In the genomic region with DNA sequence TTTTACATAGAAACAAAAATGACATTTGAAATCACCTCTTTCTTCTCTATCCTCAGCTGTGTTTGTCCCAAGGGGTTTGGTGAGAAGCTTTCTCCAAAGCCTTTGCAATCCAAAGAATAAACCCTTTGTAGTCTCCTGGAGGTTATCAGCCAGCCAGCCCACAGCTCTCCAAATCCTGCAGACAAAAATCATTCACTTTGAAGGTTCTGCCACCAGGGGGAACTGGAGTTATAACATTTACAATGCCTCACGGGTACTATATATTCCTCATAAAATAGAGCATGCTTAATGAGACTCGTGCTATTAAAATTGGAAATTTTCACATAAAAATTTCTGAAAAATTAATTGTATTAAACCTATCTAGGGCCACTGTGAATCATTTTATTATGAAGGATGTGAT, we compare ENCODE assay signal across 9 mouse cellular contexts.
DNase-seq lines count a peak whose midpoint lies in the region; ATAC-seq and TF ChIP-seq lines count a peak whose summit lies in the region.
"Had no signal": no experiment of that assay in that cellular context is flagged by ENCODE, and none has a peak within 500 bp of the region (broad histone marks: within the 10 kb centered on the region; RNA-seq: fewer than 3 reads in every experiment).

No protein-coding gene starts in this region.

- 19% methylated on average over 2 of the region's 2 CpGs for WGBS in kidney, adult 2 months
- WGBS in hindbrain, embryonic 12.5 days = 41% methylated on average over 2 of the region's 2 CpGs

- no peaks in the 10 kb centered on the region for H3K36me3 ChIP-seq in kidney, adult 2 months (ENCODE audit: control insufficient read depth, insufficient read depth, low read length)
- no peaks in the 10 kb centered on the region for H3K36me3 ChIP-seq in hindbrain, embryonic 12.5 days
- H3K36me3 ChIP-seq: hindbrain, embryonic 15.5 days had no signal

- TF ChIP-seq POLR2A in kidney, adult 2 months (IDR thresholded peaks at IDR 0.05; ENCODE audit: low read depth, low read length) = no peak

- ATAC-seq in hindbrain, embryonic 12.5 days (ENCODE audit: low FRiP score) = 0 out of 2 replicates have a peak, but pooled peaks have one; percentile 13

- intact Hi-C loops in left cerebral cortex, postnatal 36 days (cut with DNase I) = loop anchor here (2.0 kb wide), 1 partner anchor 1344 kb away; no protein-coding TSS in a partner anchor

- no peak overlapping the region for H3K27ac ChIP-seq in kidney, adult 2 months (ENCODE audit: insufficient read depth, low read depth, low read length)
- H3K27ac ChIP-seq in hindbrain, embryonic 12.5 days = no peak overlapping the region
- H3K27ac ChIP-seq: hindbrain, embryonic 15.5 days had no signal

- H3K9ac ChIP-seq in hindbrain, embryonic 12.5 days = no peak overlapping the region
- H3K9ac ChIP-seq: hindbrain, embryonic 15.5 days had no signal

- TF ChIP-seq CTCF in kidney, adult 2 months (conservative IDR thresholded peaks at IDR 0.05; ENCODE audit: insufficient read depth, insufficient read length, low read depth, low read length) = no peak

- no peaks in the 10 kb centered on the region for H3K27me3 ChIP-seq in kidney, adult 2 months (replicated peaks; ENCODE audit: control insufficient read depth, insufficient read depth, low read length)
- no peaks in the 10 kb centered on the region for H3K27me3 ChIP-seq in hindbrain, embryonic 12.5 days
- H3K27me3 ChIP-seq: hindbrain, embryonic 15.5 days had no signal

- H3K4me1 ChIP-seq in kidney, adult 2 months (ENCODE audit: control insufficient read depth, insufficient read depth, low read length) = no peaks in the 10 kb centered on the region
- no peaks in the 10 kb centered on the region for H3K4me1 ChIP-seq in hindbrain, embryonic 12.5 days
- H3K4me1 ChIP-seq: hindbrain, embryonic 15.5 days had no signal

- H3K9me3 ChIP-seq in hindbrain, embryonic 12.5 days (replicated peaks) = no peaks in the 10 kb centered on the region
- H3K9me3 ChIP-seq: hindbrain, embryonic 15.5 days had no signal

- H3K4me3 ChIP-seq in kidney, adult 2 months (ENCODE audit: insufficient read depth, low read depth, low read length) = no peak overlapping the region
- no peak overlapping the region for H3K4me3 ChIP-seq in hindbrain, embryonic 12.5 days
- H3K4me3 ChIP-seq: hindbrain, embryonic 15.5 days had no signal

- H3K4me2 ChIP-seq in hindbrain, embryonic 12.5 days (replicated peaks) = no peak overlapping the region
- H3K4me2 ChIP-seq: hindbrain, embryonic 15.5 days had no signal

- DNase-seq in kidney, adult 2 months = peak; percentile 24
- DNase-seq in kidney, adult 18-20 months = no peak
- DNase-seq in NIH3T3 (ENCODE audit: low read depth) = peak; percentile 31
- DNase-seq in embryo, embryonic 11.5 days (ENCODE audit: low read depth, low spot score) = peak; percentile 23
- DNase-seq in left cerebral cortex, postnatal 36 days (ENCODE audit: low spot score in 2 of 2) = peak; percentile 24 to 35
- DNase-seq in right cerebral cortex, postnatal 10 days (ENCODE audit: low spot score in 2 of 2) = peak; percentile 54 to 70
- DNase-seq in natural killer cell, adult 2 months (ENCODE audit: low spot score in 2 of 2) = no peak

Comparison
In these comparisons a context has a peak if more than half of its experiments do, and no peak if none do; other contexts are left out.
1. DNase-seq: peak in kidney, adult 2 months (single experiment), NIH3T3 (single experiment), embryo, embryonic 11.5 days (single experiment), left cerebral cortex, postnatal 36 days (2 of 2) and right cerebral cortex, postnatal 10 days (2 of 2); none in kidney, adult 18-20 months (single experiment) and natural killer cell, adult 2 months (0 of 2).